Mouse (Mus musculus): ENCODE results near the gene Psmd2. TPM values are rescaled to one million over a fixed set of nuclear protein-coding genes. Genes with fewer than 3 reads are reported as not detected.
"Not testable (repeated sequence)": the region's sequence is repeated elsewhere in the genome, so short reads cannot be mapped to it uniquely, and the experiment has no call there.

Psmd2 gene
- polyA plus RNA-seq, 1 experiment from 2014 or later: 424 TPM

DNA sequence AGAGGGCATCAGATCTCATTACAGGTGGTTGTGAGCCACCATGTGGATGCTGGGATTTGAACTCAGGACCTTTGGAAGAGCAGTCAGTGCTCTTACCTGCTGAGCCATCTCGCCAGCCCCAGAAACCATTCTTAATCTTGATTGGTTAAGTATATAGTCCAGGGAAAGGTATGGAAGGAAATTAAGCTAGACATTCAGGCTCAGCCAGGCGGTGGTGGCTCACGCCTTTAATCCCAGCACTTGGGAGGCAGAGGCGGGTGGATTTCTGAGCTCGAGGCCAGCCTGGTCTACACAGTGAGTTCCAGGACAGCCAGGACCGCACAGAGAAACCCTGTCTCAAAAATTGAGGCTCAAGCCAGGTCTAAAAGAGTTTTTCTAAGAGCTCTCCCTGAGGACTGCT is 16.6 kb downstream of the Psmd2 start, which contains the start of gene Eif4g1:
Gene Eif4g1 (plus strand): TSS at position 301 of the 400 bp plus-strand sequence.
- H3K9ac ChIP-seq (replicated peaks); H3K9me3 ChIP-seq; H3K4me3 ChIP-seq (replicated peaks); H3K4me2 ChIP-seq; H3K27me3 ChIP-seq; H3K4me1 ChIP-seq (replicated peaks); ATAC-seq (ENCODE audit: insufficient number of reproducible peaks, insufficient read depth, low FRiP score, low TSS enrichment, low read depth); H3K27ac ChIP-seq: not testable (repeated sequence)
- H3K36me3 ChIP-seq: peaks cover 25% of the 10 kb centered on the region
- WGBS: 88% methylated on average over 3 of the region's 6 CpGs

DNA sequence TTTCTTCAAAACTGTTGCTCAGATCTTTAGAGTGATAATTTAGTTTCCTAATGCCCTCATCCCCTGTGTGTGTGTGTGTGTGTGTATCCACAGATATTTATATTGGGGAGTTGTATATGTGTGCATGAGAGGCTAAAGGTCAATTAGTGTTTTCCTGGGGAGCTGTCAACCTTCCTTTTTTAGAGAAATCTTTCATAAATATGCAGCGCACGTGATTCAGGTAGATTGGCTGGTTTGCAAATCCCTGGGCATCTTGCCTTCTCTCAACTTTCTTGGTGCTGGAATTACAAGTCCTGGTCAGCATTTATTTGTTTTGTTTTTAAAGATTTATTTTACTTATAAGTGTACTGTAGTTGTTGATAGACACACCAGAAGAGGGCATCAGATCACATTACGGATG is 18.8 kb downstream of the Psmd2 start:
- Histone ChIP-seq H3K4me3 (replicated peaks) (no peak overlapping the region), H3K9ac (replicated peaks) (no peak overlapping the region), H3K36me3 (peaks cover 20% of the 10 kb centered on the region), H3K9me3 (no peaks in the 10 kb centered on the region), H3K27me3 (no peaks in the 10 kb centered on the region), H3K4me1 (replicated peaks) (peaks cover 19% of the 10 kb centered on the region), H3K27ac (no peak overlapping the region), H3K4me2 (no peak overlapping the region)
- no peak for ATAC-seq (ENCODE audit: insufficient number of reproducible peaks, insufficient read depth, low FRiP score, low TSS enrichment, low read depth)
- 87% methylated on average over 3 of the region's 3 CpGs for whole genome bisulfite sequencing

DNA sequence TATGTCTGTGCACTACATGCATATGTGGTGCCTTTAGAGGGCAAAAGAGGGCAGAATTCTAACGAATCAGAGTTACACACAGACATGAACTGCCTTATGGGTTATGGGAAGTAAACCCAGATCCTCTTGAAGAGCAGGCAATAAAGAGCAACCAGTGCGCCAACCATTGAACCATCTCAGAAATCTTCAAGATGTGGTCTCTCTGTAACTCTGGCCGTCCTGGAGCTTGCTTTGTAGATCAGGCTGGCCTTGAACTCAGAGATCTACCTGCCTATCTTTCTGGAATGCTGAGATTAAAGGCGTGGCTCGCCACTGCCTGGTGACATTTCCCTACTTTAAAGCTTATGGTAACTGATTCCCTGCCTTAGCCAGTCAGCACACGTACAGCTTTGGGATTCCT is 20.4 kb downstream of the Psmd2 start:
- Histone ChIP-seq H3K27me3 (no peaks in the 10 kb centered on the region), H3K9ac (replicated peaks) (no peak overlapping the region), H3K27ac (peak overlapping the region; percentile 47; the same call in 1 of the 2 replicates), H3K4me3 (replicated peaks) (peak overlapping the region; percentile 99), H3K9me3 (no peaks in the 10 kb centered on the region), H3K4me1 (replicated peaks) (peaks cover 19% of the 10 kb centered on the region), H3K36me3 (peaks cover 30% of the 10 kb centered on the region), H3K4me2 (peak overlapping the region; percentile 58)
- ATAC-seq (ENCODE audit: insufficient number of reproducible peaks, insufficient read depth, low FRiP score, low TSS enrichment, low read depth): no peak
- 22% methylated on average over 6 of the region's 6 CpGs for WGBS

DNA sequence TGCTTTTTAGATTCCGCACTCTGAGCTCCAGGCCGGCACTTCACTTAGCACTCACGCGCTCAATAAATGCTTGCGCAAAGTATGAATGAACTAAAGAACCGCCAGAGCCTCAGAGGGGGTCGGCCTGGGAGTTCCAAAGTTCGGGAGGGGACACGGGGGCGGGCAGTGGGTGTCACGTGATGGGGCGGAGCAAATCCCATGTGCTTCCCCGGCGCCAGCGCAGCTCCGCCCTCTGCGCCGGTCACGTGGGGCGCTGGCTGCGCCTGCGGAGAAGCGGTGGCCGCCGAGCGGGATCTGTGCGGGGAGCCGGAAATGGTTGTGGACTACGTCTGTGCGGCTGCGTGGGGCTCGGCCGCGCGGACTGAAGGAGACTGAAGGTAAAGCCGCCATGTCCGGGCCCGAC is 21.0 kb downstream of the Psmd2 start:
- ATAC-seq (ENCODE audit: insufficient number of reproducible peaks, insufficient read depth, low FRiP score, low TSS enrichment, low read depth): peak; percentile 95
- no peaks in the 10 kb centered on the region for H3K27me3 ChIP-seq
- peaks cover 19% of the 10 kb centered on the region for H3K4me1 ChIP-seq (replicated peaks)
- peak overlapping the region; percentile 96 for H3K9ac ChIP-seq (replicated peaks)
- peak overlapping the region; percentile 95 for H3K27ac ChIP-seq
- peak overlapping the region; percentile 99 for H3K4me2 ChIP-seq
- WGBS: under 1% methylated on average over 29 of the region's 38 CpGs
- peak overlapping the region; percentile 99 for H3K4me3 ChIP-seq (replicated peaks)
- no peaks in the 10 kb centered on the region for H3K9me3 ChIP-seq
- peaks cover 36% of the 10 kb centered on the region for H3K36me3 ChIP-seq

DNA sequence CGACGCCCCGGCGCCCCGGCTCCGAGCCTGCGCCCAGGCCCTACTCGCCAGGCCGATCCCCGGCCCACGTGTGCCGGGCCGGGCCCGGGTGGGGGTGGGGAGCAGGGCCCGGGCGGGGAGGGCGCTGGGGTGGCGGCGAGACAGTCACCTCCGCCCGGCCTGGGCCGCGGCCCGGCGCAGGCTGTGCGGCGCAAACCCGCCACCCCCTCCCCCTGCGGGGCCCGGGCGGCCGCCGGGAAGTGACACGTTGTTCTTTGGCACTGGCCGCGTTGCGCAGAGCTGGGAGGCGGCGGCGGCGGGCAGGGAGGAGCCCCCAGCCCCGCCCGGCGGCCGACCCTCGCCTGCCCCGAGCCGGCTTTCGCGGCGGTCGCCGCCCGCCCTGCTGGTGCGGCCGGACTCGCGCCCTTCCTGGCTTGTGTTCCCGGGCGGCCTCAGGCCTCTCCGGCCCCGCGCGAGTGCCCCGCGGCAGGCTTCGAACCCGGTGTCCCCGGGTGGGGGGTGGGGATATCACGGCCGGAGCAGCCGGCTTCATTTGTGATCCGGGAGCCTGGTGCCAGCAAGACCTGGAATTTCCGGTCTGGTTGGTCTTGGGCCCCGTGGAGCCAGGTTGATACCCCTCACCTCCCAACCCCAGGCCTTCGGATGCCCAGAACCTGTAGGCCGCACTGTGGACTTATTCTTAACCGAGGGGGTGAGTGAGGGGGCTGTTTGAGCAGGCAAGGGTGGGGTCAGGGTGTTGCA is 21.7 kb downstream of the Psmd2 start:
- H3K9ac ChIP-seq (replicated peaks): peak overlapping the region; percentile 96
- H3K4me2 ChIP-seq: peak overlapping the region; percentile 99
- H3K4me3 ChIP-seq (replicated peaks): peak overlapping the region; percentile 99
- H3K27ac ChIP-seq: peak overlapping the region; percentile 95
- H3K36me3 ChIP-seq: peaks cover 42% of the 10 kb centered on the region
- peak; percentile 72 for ATAC-seq (ENCODE audit: insufficient number of reproducible peaks, insufficient read depth, low FRiP score, low TSS enrichment, low read depth)
- no peaks in the 10 kb centered on the region for H3K9me3 ChIP-seq
- no peaks in the 10 kb centered on the region for H3K27me3 ChIP-seq
- under 1% methylated on average over 57 of the region's 78 CpGs for WGBS
- H3K4me1 ChIP-seq (replicated peaks): peaks cover 19% of the 10 kb centered on the region

DNA sequence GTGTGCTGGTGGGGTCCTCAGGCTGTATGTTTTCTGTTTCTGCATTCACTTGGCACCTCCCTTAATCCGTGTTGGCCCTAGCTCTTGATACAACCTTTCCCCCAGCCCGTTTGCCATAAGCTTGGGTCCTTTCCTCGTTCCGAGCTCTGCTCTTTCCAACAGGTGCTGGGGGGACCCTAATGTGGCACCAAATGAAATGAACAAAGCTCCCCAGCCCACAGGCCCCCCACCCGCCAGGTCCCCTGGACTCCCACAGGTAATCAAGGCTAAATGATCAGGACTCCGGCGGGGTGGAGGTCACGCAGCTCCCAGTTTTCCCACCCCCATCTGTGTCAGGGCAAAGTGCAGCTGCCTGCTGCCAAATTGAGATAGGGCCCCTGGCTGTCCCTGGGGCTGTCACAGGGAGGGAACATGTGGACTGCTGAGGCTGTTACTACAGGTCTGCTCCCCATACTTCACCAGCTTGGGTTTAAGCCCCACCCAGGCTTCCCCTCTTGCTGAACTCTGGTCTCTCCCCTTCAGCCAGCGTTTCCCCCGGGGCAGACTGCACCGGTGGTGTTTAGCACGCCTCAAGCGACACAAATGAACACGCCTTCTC is 22.4 kb downstream of the Psmd2 start:
- 6% methylated on average over 14 of the region's 14 CpGs for WGBS
- H3K4me3 ChIP-seq (replicated peaks): peak overlapping the region; percentile 99
- H3K36me3 ChIP-seq: peaks cover 49% of the 10 kb centered on the region

DNA sequence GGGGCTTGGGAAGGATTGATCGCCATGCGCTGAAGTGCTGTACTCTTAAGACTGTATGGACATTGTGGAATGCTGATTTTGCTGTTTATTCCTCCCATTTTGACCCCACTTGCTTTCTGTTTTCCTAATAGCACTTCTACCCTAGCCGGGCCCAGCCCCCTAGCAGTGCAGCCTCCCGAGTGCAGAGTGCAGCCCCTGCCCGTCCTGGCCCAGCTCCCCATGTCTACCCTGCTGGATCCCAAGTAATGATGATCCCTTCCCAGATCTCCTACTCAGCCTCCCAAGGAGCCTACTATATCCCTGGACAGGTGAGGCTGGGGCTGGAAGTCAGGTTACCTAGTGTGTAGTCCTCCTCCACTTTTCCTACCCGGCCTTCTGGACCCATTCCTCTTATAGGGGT is 23.8 kb downstream of the Psmd2 start:
- Histone ChIP-seq H3K9ac (replicated peaks) (no peak overlapping the region), H3K36me3 (peaks cover 63% of the 10 kb centered on the region), H3K4me1 (replicated peaks) (peaks cover 19% of the 10 kb centered on the region), H3K4me2 (peak overlapping the region; percentile 99; the same call in 1 of the 2 replicates), H3K4me3 (replicated peaks) (no peak overlapping the region), H3K27me3 (no peaks in the 10 kb centered on the region), H3K9me3 (no peaks in the 10 kb centered on the region), H3K27ac (no peak overlapping the region)
- no peak for ATAC-seq (ENCODE audit: insufficient number of reproducible peaks, insufficient read depth, low FRiP score, low TSS enrichment, low read depth)
- WGBS: 91% methylated on average over 6 of the region's 6 CpGs

More for the DNA sequence above, 22.4 kb downstream of the Psmd2 start:
- H3K4me1 ChIP-seq (replicated peaks): peaks cover 19% of the 10 kb centered on the region
- no peaks in the 10 kb centered on the region for H3K27me3 ChIP-seq
- ATAC-seq (ENCODE audit: insufficient number of reproducible peaks, insufficient read depth, low FRiP score, low TSS enrichment, low read depth): no peak
- H3K4me2 ChIP-seq: peak overlapping the region; percentile 99
- no peaks in the 10 kb centered on the region for H3K9me3 ChIP-seq
- peak overlapping the region; percentile 95 for H3K27ac ChIP-seq
- H3K9ac ChIP-seq (replicated peaks): peak overlapping the region; percentile 96

DNA sequence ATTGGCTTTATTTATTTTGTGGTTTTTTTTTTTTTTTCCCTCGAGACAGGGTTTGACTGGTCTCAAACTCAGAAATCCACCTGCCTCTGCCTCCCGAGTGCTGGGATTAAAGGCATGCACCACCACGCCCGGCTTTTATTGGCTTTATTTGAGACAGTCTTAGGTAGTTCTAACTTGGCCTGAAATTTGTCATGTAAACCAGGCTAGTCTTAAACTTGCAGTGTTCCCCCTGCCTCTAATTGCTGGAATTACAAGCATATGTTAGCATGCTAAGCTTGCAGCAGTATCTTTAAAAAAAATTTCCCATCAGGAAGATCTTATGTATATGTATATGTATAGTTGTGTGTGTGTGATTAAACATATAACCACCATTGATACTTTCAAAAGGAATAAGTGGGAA is 25.2 kb downstream of the Psmd2 start:
- Histone ChIP-seq H3K9ac (replicated peaks) (no peak overlapping the region), H3K27me3 (no peaks in the 10 kb centered on the region), H3K4me1 (replicated peaks) (peaks cover 19% of the 10 kb centered on the region), H3K4me2 (no peak overlapping the region), H3K36me3 (peaks cover 78% of the 10 kb centered on the region), H3K4me3 (replicated peaks) (no peak overlapping the region), H3K27ac (no peak overlapping the region), H3K9me3 (no peaks in the 10 kb centered on the region)
- WGBS: 76% methylated on average over 4 of the region's 4 CpGs
- ATAC-seq (ENCODE audit: insufficient number of reproducible peaks, insufficient read depth, low FRiP score, low TSS enrichment, low read depth): no peak

DNA sequence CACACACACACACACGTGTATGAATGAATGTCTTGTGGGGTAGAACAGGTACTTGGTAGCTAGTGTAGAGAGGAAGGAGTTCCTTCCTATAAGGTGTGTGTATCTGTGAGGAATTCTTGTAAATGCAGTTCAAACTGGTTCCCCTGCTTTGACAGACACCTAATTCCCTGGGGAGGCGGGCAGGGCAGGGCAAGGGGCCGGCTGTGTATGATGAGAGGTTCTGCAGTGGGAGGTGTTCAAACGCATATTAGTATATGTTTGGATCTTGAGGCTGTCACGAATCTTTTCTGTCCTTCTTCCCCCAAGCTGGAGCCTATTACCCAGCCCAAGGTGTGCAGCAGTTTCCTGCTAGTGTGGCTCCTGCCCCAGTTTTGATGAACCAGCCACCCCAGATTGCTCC is 25.9 kb downstream of the Psmd2 start:
- Histone ChIP-seq H3K4me3 (replicated peaks) (no peak overlapping the region), H3K27ac (no peak overlapping the region), H3K36me3 (peaks cover 84% of the 10 kb centered on the region), H3K4me1 (replicated peaks) (peaks cover 15% of the 10 kb centered on the region), H3K9ac (replicated peaks) (0 out of 2 replicates have a peak overlapping the region, but pooled peaks have one; percentile 8), H3K4me2 (no peak overlapping the region), H3K27me3 (no peaks in the 10 kb centered on the region), H3K9me3 (no peaks in the 10 kb centered on the region)
- no peak for ATAC-seq (ENCODE audit: insufficient number of reproducible peaks, insufficient read depth, low FRiP score, low TSS enrichment, low read depth)
- 83% methylated on average over 5 of the region's 5 CpGs for WGBS

DNA sequence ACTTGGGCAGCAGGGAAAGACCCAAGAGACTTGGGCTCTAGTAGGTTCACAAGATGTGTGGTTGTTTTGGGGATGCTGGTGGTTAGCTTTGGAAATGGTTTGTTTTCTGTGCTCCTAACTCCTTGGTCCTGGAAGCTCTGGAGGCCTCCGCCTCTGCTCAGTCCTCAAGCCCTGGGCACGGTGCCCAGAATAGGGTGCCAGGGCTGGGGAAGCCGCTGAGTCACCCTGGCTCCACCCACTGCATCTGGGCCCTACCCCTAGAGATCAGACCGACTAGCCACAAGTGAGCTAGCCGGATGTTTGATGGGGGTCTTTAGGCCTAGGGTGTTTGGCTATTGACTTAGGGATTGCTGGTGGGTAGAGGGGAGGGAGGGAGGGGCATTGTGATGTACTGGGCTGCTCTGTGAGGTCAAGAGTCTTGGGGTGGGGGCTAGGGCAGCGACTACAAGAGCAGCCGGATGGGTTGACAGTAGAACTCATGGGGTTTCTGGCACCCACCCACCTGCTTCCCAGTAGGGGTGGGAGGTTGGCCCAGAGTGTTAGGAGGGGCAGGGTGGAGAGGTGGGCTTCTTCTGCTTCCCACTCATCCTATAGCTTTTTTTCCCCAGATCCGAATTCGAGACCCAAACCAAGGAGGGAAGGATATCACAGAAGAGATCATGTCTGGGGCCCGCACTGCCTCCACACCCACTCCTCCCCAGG is 26.7 kb downstream of the Psmd2 start:
- Histone ChIP-seq H3K9ac (replicated peaks) (no peak overlapping the region), H3K4me1 (replicated peaks) (peaks cover 15% of the 10 kb centered on the region), H3K4me3 (replicated peaks) (no peak overlapping the region), H3K9me3 (no peaks in the 10 kb centered on the region), H3K27ac (no peak overlapping the region), H3K4me2 (no peak overlapping the region), H3K27me3 (no peaks in the 10 kb centered on the region), H3K36me3 (peaks cover 92% of the 10 kb centered on the region)
- no peak for ATAC-seq (ENCODE audit: insufficient number of reproducible peaks, insufficient read depth, low FRiP score, low TSS enrichment, low read depth)
- WGBS: 89% methylated on average over 10 of the region's 10 CpGs

DNA sequence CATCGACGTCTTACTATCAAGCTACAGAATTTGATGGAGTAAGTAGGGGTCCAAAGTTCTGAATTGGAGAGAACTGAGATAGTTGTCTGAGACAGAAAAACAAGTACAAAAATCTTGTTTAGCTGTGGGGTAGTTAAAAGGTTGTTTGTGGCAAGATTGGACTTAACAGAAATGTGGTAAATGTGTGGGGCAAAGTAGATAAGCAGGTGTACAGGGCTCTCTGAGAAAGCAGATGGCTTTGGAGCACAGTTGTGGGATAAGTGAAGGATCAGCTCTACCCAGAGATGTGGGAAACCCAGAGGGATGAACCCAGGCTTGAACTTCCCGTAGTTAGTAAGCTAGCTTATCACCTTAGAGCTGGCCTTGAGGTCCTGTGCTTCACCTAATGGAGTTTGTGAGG is 39.3 kb downstream of the Psmd2 start:
- ATAC-seq (ENCODE audit: insufficient number of reproducible peaks, insufficient read depth, low FRiP score, low TSS enrichment, low read depth): no peak
- WGBS: 93% methylated on average over 3 of the region's 3 CpGs
- Histone ChIP-seq H3K9ac (replicated peaks) (no peak overlapping the region), H3K36me3 (peaks cover 67% of the 10 kb centered on the region), H3K9me3 (no peaks in the 10 kb centered on the region), H3K27me3 (peaks cover 9% of the 10 kb centered on the region; the same call in 1 of the 2 replicates), H3K4me3 (replicated peaks) (no peak overlapping the region), H3K27ac (no peak overlapping the region), H3K4me2 (no peak overlapping the region), H3K4me1 (replicated peaks) (peaks cover 23% of the 10 kb centered on the region)
